Mouse (Mus musculus) neural tube, embryonic 14.5 days (tissue): Measurements from ENCODE around the gene Ncor2. TPM values are rescaled to one million over a fixed set of nuclear protein-coding genes. Genes with fewer than 3 reads are reported as not detected.

Experiments used
- ATAC-seq: fragments of 200-750 bp; cut with Nextera tagmentation; 2 replicates; pipeline ENCODE4 v1.8.0; 2017; ENCODE audit warnings: low read depth, mild to moderate bottlenecking, moderate TSS enrichment, moderate library complexity
- H3K27ac ChIP-seq: fragments of 300-500 bp; sonication (generic); 2 replicates; pipeline ENCODE4 v1.5.1; 2014; ENCODE audit warnings: low read depth, mild to moderate bottlenecking, control low read depth, low read length, moderate library complexity, mixed read lengths
- H3K27me3 ChIP-seq: fragments of 300-500 bp; sonication (generic); 2 replicates; pipeline ENCODE4 v1.6.1; 2014; ENCODE audit warnings: low read length; ENCODE audit not compliant: control insufficient read depth, insufficient read depth
- H3K36me3 ChIP-seq: fragments of 300-500 bp; sonication (generic); 2 replicates; pipeline ENCODE4 v1.6.1; 2014; ENCODE audit warnings: low read length, mixed read lengths; ENCODE audit not compliant: control insufficient read depth, insufficient read depth
- H3K4me1 ChIP-seq: fragments of 300-500 bp; sonication (generic); 2 replicates; pipeline ENCODE4 v1.6.1; 2014; ENCODE audit warnings: low read length; ENCODE audit not compliant: control insufficient read depth, insufficient read depth
- H3K4me2 ChIP-seq: fragments of 300-500 bp; sonication (generic); 2 replicates; pipeline ENCODE4 v1.6.1; 2014; ENCODE audit warnings: mild to moderate bottlenecking, low read depth, low read length, control low read depth
- H3K4me3 ChIP-seq: fragments of 300-500 bp; sonication (generic); 2 replicates; pipeline ENCODE4 v1.5.1; 2014; ENCODE audit warnings: low read depth, low read length, control low read depth, mixed read lengths
- H3K9ac ChIP-seq: fragments of 300-500 bp; sonication (generic); replicated peaks from 2 replicates; pipeline ENCODE4 v1.6.1; 2014; ENCODE audit warnings: low read depth, mild to moderate bottlenecking, control low read depth, low read length, mixed read lengths
- H3K9me3 ChIP-seq: fragments of 300-500 bp; sonication (generic); 2 replicates; pipeline ENCODE4 v1.6.1; 2016; ENCODE audit warnings: low read length; ENCODE audit not compliant: control insufficient read depth
- WGBS: fragments of 180-500 bp; shearing (Covaris S2); extraction: QIAGEN DNeasy Blood & Tissue Kit; methylation state at CpG from one replicate; pipeline ENCODE4 v1.1.7; 2014; 5-methylcytosine and 5-hydroxymethylcytosine counted together
- polyA plus RNA-seq: library from polyadenylated mRNA; unstranded; fragments of >200 nt; fragmentation: Nextera tagmentation; extraction: Ambion mirVana; gene quantifications from 2 replicates; pipeline ENCODE4 v1.2.1, GENCODE M21; 2014

Ncor2 gene
- polyA plus RNA-seq, 1 experiment from 2014 or later, result 32.8 TPM

DNA sequence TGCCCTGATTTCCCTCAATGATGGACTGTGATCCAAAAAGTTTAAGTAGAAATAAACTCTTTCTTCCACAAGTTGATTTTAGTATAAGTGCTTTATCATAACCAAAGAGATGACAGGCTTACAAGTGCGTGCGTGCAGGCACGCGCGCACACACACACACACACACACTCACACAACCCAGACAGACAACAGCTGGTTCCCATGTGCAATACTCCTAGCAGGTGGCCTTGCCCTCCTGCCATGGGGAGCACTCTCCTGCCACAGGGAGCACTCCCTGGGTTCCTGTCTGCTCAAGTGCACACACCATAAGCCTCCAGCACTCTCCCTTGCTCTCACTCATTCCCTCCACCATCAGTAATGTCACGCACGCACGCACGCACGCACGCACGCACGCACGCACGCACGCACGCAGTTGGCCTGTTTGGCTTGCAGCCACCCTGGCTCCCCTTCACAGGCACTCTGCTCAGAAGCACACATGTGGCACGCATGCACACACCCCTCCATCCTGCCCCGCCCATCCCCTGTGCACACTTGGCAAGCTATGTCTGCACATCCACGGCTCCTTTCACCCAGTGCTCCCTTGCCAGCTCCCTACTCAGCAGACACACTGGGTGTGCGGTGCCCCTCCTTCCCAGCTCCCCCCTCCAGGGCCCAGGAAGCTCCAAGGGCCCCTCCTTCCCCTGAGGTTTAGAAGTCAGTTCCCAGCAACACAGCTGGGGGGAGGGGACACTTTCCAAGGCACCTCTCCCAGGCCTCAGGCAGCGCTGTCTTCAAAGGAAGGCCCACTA lies 22.4 kb downstream of the Ncor2 start:
- H3K36me3 ChIP-seq, result no peaks in the 10 kb centered on the region
- no peak overlapping the region for H3K9ac ChIP-seq
- H3K9me3 ChIP-seq, result no peaks in the 10 kb centered on the region
- no peak for ATAC-seq
- H3K27ac ChIP-seq, result peak overlapping the region; percentile 46
- peaks cover 90% of the 10 kb centered on the region for H3K4me1 ChIP-seq
- no peak overlapping the region for H3K4me3 ChIP-seq
- no peak overlapping the region for H3K4me2 ChIP-seq
- H3K27me3 ChIP-seq, result no peaks in the 10 kb centered on the region
- WGBS, result 61% methylated on average over 22 of the region's 22 CpGs

DNA sequence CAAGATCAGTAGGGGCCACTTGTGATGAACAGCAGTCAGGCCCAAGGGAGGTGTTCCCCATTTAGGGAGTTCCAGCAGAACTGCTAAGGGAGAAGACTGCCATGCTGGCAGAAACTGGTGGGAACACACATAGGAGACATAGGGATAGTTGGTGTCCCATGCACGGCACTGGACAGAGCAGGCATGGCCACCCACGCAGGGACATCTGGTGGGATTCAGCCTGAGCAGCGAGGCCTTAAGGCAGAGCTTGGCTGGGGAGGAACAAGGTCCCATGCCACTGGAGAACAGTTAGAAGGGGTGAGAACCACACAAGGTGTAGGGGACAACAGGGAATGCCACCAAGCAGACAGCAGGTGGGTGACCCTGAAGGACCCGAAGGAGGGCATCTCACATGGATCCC lies 23.6 kb downstream of the Ncor2 start:
- no peak overlapping the region for H3K4me2 ChIP-seq
- 83% methylated on average over 4 of the region's 4 CpGs for WGBS
- no peak for ATAC-seq
- H3K4me3 ChIP-seq, result no peak overlapping the region
- H3K36me3 ChIP-seq, result no peaks in the 10 kb centered on the region
- peaks cover 99% of the 10 kb centered on the region for H3K4me1 ChIP-seq
- no peaks in the 10 kb centered on the region for H3K27me3 ChIP-seq
- no peak overlapping the region for H3K9ac ChIP-seq
- peak overlapping the region; percentile 87 for H3K27ac ChIP-seq
- H3K9me3 ChIP-seq, result no peaks in the 10 kb centered on the region

DNA sequence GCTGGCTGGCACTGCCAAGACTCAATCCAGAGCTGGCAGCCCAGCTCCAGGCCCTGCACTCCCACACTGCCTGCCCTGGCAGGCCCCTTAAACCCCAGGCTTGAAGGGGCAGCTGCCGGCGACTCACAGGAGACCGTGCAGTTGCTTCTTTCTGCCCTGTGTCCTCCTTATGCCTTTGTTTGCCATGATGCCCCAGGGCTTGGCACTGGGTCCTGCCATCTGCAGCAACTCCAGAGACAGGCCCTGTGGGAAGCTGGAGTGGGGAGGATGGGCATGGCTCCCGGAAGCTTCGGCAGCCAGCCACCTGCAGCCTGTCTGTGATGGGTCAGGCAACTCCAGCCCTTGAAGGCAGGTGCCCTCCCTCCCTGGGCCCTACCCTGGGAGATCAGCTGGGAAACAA lies 24.0 kb downstream of the Ncor2 start:
- H3K27me3 ChIP-seq, result no peaks in the 10 kb centered on the region
- WGBS, result 14% methylated on average over 5 of the region's 5 CpGs

DNA sequence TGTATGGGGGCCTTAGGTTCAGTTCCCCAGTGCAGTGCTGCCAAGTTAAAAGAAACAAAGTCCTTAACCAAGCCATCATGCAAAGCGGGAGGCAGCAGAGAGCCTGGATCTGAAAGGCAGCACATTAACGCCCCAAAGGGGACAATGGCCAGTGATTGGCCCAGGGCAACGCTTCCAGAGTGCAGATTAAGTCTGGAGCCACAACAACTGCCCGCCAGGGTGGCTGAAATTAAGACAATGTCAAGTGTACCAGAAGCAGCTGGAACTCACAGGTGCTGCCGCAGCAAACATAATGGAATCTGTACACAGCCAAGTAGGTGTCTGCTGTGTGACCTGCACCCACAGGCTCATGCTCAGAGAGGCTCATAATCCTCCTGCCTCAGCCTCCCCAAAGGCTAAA lies 24.8 kb downstream of the Ncor2 start:
- WGBS, result 23% methylated on average over 5 of the region's 5 CpGs

More for the DNA sequence above, 24.0 kb downstream of the Ncor2 start:
- Histone ChIP-seq H3K4me3 (no peak overlapping the region), H3K27ac (peak overlapping the region; percentile 87), H3K4me1 (peaks cover 95% of the 10 kb centered on the region), H3K36me3 (no peaks in the 10 kb centered on the region), H3K9me3 (no peaks in the 10 kb centered on the region), H3K9ac (0 out of 2 replicates have a peak overlapping the region, but pooled peaks have one; percentile 12), H3K4me2 (peak overlapping the region; percentile 6; the same call in 1 of the 2 replicates)
- no peak for ATAC-seq

DNA sequence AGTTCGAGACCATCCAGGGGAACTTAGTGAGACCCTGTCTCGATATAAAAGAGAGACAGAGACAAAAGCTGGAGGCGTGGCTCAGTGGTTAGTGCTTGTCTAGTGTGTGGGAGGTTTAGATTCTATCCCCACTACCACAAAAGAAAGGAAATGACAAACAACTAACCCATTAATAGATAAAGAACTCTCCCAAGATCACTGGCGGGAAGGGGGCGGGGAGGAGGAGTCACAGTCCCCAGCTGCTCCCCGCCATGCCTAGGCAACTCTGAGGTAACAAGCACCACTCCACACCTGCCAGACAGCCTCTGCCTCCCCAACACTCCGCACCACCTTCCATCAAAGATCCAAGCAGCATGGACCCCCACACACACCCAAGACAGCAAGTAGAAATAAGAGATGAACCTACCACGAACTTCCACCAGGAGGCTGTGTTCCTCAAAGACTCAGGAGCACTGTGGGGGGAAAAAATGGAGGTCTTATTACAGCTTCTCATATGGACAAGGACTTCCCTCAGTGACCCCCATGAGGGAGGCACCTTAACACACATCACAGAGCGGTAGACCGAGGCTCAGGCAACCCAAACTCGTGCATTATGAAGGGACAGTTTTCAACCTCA lies 25.7 kb downstream of the Ncor2 start:
- H3K4me2 ChIP-seq, result no peak overlapping the region
- no peaks in the 10 kb centered on the region for H3K36me3 ChIP-seq
- H3K27ac ChIP-seq, result peak overlapping the region; percentile 87
- no peak for ATAC-seq
- 63% methylated on average over 11 of the region's 11 CpGs for WGBS
- H3K4me1 ChIP-seq, result peaks cover 92% of the 10 kb centered on the region
- H3K9ac ChIP-seq, result no peak overlapping the region
- H3K4me3 ChIP-seq, result no peak overlapping the region
- H3K9me3 ChIP-seq, result no peaks in the 10 kb centered on the region
- no peaks in the 10 kb centered on the region for H3K27me3 ChIP-seq

More for the DNA sequence above, 24.8 kb downstream of the Ncor2 start:
- Histone ChIP-seq H3K4me1 (peaks cover 92% of the 10 kb centered on the region), H3K27ac (peak overlapping the region; percentile 87), H3K4me3 (no peak overlapping the region), H3K27me3 (no peaks in the 10 kb centered on the region), H3K36me3 (no peaks in the 10 kb centered on the region), H3K9ac (no peak overlapping the region), H3K4me2 (no peak overlapping the region), H3K9me3 (no peaks in the 10 kb centered on the region)
- ATAC-seq, result no peak

DNA sequence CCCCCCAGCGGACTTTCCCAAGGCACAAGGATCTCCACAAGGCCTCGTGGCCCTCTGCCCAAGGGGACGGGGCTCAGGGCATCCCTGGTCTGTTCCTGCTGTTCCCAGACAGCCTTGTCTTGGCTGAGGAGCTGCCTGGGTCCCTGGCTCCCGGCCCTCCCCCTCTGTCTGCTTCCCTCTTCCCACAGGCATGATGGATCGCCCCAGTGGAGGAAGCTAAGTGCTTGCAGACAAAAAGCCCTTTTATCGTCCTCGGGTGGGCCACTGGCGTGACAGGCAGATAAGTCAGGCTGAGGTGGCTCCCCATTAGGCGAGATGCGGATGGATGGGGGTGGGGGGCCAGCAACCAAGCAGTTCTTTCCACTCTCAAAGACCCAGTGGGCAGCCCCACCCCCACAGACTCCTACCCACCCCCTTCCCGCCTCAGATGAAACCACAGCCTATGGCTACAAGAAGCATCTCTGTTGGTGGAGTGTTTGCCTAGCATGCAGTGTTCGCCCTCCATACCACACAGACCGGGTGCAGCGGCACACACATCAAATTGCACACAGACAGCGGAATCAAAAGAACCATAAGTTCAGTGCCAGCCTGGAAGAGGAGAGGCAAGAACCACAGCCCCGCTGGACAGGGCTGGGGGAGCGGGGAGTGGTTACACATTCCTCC lies 27.0 kb downstream of the Ncor2 start:
- peak; percentile 85 for ATAC-seq
- H3K27me3 ChIP-seq, result no peaks in the 10 kb centered on the region
- H3K27ac ChIP-seq, result peak overlapping the region; percentile 87
- H3K9ac ChIP-seq, result peak overlapping the region; percentile 4; the same call in 1 of the 2 replicates
- no peak overlapping the region for H3K4me3 ChIP-seq
- no peaks in the 10 kb centered on the region for H3K9me3 ChIP-seq
- H3K4me2 ChIP-seq, result peak overlapping the region; percentile 29
- peaks cover 91% of the 10 kb centered on the region for H3K4me1 ChIP-seq
- no peaks in the 10 kb centered on the region for H3K36me3 ChIP-seq
- WGBS, result 4% methylated on average over 17 of the region's 17 CpGs

DNA sequence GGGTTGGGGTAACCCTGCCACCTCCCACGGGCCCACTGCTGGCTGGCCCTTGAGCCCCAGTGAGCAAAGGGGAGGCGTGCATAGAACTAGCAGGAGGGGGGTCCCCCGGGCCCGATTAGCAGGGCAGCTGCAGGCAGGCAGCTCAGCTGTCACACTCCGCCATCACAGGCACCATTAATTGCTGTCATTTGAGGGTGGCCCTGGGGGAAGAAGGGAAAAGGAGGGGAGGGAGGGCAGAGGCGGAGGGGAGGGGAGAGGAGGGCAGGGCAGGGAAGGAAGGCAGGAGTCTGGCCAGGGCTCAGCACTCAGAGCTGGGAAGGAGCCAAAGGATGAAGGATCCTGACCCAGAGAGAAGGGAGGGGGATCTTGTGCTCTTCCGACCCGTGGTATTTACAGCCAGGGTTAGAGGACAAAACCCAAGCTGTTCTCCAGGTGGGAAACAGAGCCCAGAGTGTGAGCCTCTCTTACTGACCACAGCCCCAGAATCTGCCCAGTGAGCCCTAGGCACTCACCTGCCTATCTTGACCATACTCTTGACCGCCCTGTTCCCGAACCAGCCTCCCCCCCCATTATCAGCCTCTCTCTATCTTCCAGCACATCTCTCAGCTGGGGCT lies 28.0 kb downstream of the Ncor2 start:
- 7% methylated on average over 10 of the region's 10 CpGs for WGBS
- Histone ChIP-seq H3K27me3 (no peaks in the 10 kb centered on the region), H3K4me1 (peaks cover 90% of the 10 kb centered on the region), H3K4me2 (peak overlapping the region; percentile 29), H3K9me3 (no peaks in the 10 kb centered on the region), H3K4me3 (no peak overlapping the region), H3K36me3 (no peaks in the 10 kb centered on the region), H3K27ac (peak overlapping the region; percentile 87), H3K9ac (0 out of 2 replicates have a peak overlapping the region, but pooled peaks have one; percentile 25)
- peak; percentile 29; the same call in 1 of the 2 replicates for ATAC-seq

DNA sequence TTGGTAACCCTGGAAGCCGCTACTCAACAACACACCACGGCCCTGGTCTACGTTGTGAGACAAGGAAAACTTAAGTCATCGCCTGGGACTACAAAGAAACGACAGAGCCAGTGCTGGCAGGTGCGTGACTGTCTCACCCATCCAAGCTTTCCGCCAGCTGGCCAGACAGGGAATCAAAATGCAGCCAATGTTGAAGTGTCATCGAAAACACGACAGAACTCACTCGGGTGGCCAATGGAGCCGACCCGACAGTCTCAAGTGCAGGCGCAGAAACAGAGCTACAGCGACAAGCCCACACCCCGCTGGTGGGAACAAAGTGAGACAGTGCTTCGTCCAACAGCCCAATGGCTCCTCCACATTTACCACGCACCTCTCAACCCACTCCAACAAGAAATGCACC lies 29.9 kb downstream of the Ncor2 start:
- H3K9me3 ChIP-seq, result no peaks in the 10 kb centered on the region
- H3K36me3 ChIP-seq, result no peaks in the 10 kb centered on the region
- 44% methylated on average over 17 of the region's 17 CpGs for WGBS
- no peak for ATAC-seq
- no peak overlapping the region for H3K4me3 ChIP-seq
- H3K9ac ChIP-seq, result no peak overlapping the region
- H3K4me1 ChIP-seq, result peaks cover 72% of the 10 kb centered on the region
- H3K4me2 ChIP-seq, result no peak overlapping the region
- no peaks in the 10 kb centered on the region for H3K27me3 ChIP-seq
- H3K27ac ChIP-seq, result peak overlapping the region; percentile 69
